Mouse (Mus musculus) heart, embryonic 16.5 days (tissue): Measurements from ENCODE around the gene Sox21. TPM values are rescaled to one million over a fixed set of nuclear protein-coding genes. Genes with fewer than 3 reads are reported as not detected.

Experiments
- ATAC-seq: fragments of 200-750 bp; cut with Nextera tagmentation; replicated peaks from 2 replicates; pipeline ENCODE4 v1.8.0; 2017; ENCODE audit warnings: moderate number of reproducible peaks; ENCODE audit not compliant: insufficient read depth, low FRiP score; ENCODE audit errors: extremely low read depth
- H3K27ac ChIP-seq: fragments of 300-500 bp; sonication (generic); 2 replicates; pipeline ENCODE4 v1.5.1; 2014; ENCODE audit warnings: mild to moderate bottlenecking, low read length, control low read depth, moderate library complexity
- H3K27me3 ChIP-seq: fragments of 300-500 bp; sonication (generic); 2 replicates; pipeline ENCODE4 v1.6.1; 2014; ENCODE audit warnings: low read length, mixed read lengths; ENCODE audit not compliant: control insufficient read depth, insufficient read depth
- H3K36me3 ChIP-seq: fragments of 300-500 bp; sonication (generic); 2 replicates; pipeline ENCODE4 v1.6.1; 2014; ENCODE audit not compliant: control insufficient read depth, insufficient read depth
- H3K4me1 ChIP-seq: fragments of 300-500 bp; sonication (generic); 2 replicates; pipeline ENCODE4 v1.6.1; 2014; ENCODE audit warnings: low read length, mixed read lengths; ENCODE audit not compliant: control insufficient read depth, insufficient read depth
- H3K4me2 ChIP-seq: fragments of 300-500 bp; sonication (generic); 2 replicates; pipeline ENCODE4 v1.6.1; 2014; ENCODE audit warnings: low read depth, mild to moderate bottlenecking, control low read depth, low read length
- H3K4me3 ChIP-seq: fragments of 300-500 bp; sonication (generic); 2 replicates; pipeline ENCODE4 v1.5.1; 2014; ENCODE audit warnings: mild to moderate bottlenecking, control low read depth, low read length
- H3K9ac ChIP-seq: fragments of 300-500 bp; sonication (generic); 2 replicates; pipeline ENCODE4 v1.6.1; 2014; ENCODE audit warnings: low read length, control low read depth
- H3K9me3 ChIP-seq: fragments of 300-500 bp; sonication (generic); replicated peaks from 2 replicates; pipeline ENCODE4 v1.6.1; 2016; ENCODE audit warnings: low read length; ENCODE audit not compliant: control insufficient read depth
- WGBS: fragments of 180-500 bp; shearing (Covaris S2); extraction: QIAGEN DNeasy Blood & Tissue Kit; methylation state at CpG from one replicate; pipeline ENCODE4 v1.1.7; 2014; 5-methylcytosine and 5-hydroxymethylcytosine counted together
- polyA plus RNA-seq: library from polyadenylated mRNA; unstranded; fragments of >200 nt; fragmentation: Nextera tagmentation; extraction: Ambion mirVana; gene quantifications from 2 replicates; pipeline ENCODE4 v1.2.1, GENCODE M21; 2015

Gene Sox21
- polyA plus RNA-seq, 1 experiment from 2014 or later = 0.05 TPM

DNA sequence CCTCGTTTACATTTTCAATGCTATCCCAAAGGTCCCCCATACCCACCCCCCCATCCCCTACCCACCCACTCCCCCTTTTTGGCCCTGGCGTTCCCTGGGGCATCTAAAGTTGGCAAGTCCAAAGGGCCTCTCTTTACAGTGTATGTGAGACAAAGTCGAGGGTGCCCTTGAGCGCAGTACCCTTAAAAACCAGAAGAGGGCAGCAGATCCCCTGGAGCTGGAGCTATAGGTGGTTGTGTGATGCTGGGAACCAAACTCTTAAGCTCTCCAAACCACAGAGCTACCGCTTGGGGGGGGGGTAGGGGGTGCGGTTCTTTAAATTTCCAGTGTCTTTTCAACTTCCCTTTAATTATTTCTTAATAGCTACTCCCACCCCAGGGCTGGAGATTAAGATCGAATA lies 33.8 kb downstream of the Sox21 start:
- H3K4me3 ChIP-seq = no peak overlapping the region
- H3K27ac ChIP-seq = no peak overlapping the region
- no peak overlapping the region for H3K9ac ChIP-seq
- H3K9me3 ChIP-seq = peaks cover 8% of the 10 kb centered on the region; the same call in 1 of the 2 replicates
- H3K4me2 ChIP-seq = no peak overlapping the region
- 73% methylated on average over 7 of the region's 7 CpGs for WGBS
- no peaks in the 10 kb centered on the region for H3K36me3 ChIP-seq
- no peaks in the 10 kb centered on the region for H3K27me3 ChIP-seq
- H3K4me1 ChIP-seq = no peaks in the 10 kb centered on the region
- no peak for ATAC-seq

DNA sequence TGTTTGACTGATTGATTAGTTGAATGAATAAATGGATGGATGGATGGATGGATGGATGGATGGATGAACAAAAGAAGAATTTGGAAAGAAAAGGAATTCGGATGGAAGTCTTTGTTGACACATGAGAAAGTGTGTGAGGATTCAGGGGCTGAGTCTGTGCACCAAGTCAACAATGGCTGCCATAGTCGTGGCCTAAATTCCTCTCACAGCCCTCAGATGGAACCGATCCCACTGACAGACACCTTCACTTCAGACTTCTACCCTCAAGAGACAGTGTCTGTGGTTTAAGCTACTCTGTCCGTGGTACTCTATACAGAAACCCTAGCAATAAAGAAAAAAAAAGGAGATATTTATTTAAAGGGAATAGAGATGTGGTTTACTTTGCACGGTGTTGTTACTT lies 34.8 kb downstream of the Sox21 start:
- no peak overlapping the region for H3K4me2 ChIP-seq
- no peak overlapping the region for H3K4me3 ChIP-seq
- no peaks in the 10 kb centered on the region for H3K4me1 ChIP-seq
- H3K27ac ChIP-seq = no peak overlapping the region
- H3K27me3 ChIP-seq = no peaks in the 10 kb centered on the region
- no peak for ATAC-seq
- H3K9me3 ChIP-seq = peaks cover 2% of the 10 kb centered on the region; the same call in 1 of the 2 replicates
- H3K9ac ChIP-seq = no peak overlapping the region
- 72% methylated on average over 5 of the region's 5 CpGs for WGBS
- H3K36me3 ChIP-seq = no peaks in the 10 kb centered on the region

DNA sequence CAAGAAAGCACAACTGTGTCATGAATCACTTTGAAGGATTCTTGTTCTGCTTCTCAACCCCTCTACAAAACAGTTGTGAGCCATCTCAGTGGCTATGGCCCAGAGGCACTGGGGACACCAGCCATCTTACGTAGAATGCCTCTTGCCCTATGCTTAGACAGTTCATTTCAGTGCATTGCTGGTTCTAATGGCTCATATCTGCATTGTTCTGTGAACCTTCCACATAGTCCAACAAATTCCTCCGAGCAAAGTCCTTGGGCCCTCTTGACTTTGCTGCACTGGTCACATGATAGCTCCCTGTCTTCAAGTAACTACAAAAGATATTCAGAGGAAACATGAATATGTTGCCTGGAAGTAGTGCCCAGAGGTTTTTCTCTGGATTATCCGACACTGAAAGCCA lies 36.1 kb downstream of the Sox21 start:
- Histone ChIP-seq H3K4me1 (no peaks in the 10 kb centered on the region), H3K4me3 (no peak overlapping the region), H3K27me3 (peaks cover 4% of the 10 kb centered on the region; the same call in 1 of the 2 replicates), H3K4me2 (no peak overlapping the region), H3K36me3 (no peaks in the 10 kb centered on the region), H3K9ac (no peak overlapping the region), H3K9me3 (0 out of 2 replicates have a peak, but pooled peaks cover 2% of the 10 kb centered on the region), H3K27ac (no peak overlapping the region)
- WGBS = 82% methylated on average over 3 of the region's 3 CpGs
- ATAC-seq = no peak

DNA sequence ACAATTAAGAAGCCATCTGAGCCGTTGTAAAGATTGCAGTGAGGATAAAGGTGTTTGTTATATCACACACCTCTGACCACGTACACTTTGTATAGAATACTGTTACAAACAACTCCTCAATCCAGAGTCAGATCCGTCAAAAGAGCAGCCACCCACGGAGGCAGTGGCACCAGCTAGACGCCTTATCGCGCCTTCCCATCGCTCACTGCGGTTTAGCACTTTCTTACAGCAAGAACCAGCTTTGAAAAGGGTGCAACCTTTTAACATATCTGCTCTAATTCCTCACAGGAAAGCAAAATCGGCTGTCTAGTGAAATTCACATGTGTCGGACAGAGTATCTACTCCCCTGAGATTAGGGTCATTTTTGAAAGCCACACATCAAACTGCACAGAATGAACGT lies 39.8 kb downstream of the Sox21 start:
- ATAC-seq = no peak
- Histone ChIP-seq H3K4me2 (no peak overlapping the region), H3K27me3 (peaks cover 22% of the 10 kb centered on the region), H3K4me1 (no peaks in the 10 kb centered on the region), H3K4me3 (no peak overlapping the region), H3K9ac (no peak overlapping the region), H3K36me3 (no peaks in the 10 kb centered on the region), H3K27ac (no peak overlapping the region), H3K9me3 (no peaks in the 10 kb centered on the region)
- 68% methylated on average over 12 of the region's 12 CpGs for WGBS

GRCm38 (mm10) chr14:118194219-118194914 lies 42.5 kb downstream of the Sox21 start:
- no peak overlapping the region for H3K4me3 ChIP-seq
- 53% methylated on average over 13 of the region's 13 CpGs for WGBS
- no peaks in the 10 kb centered on the region for H3K36me3 ChIP-seq
- no peak overlapping the region for H3K4me2 ChIP-seq
- no peak overlapping the region for H3K9ac ChIP-seq
- H3K9me3 ChIP-seq = no peaks in the 10 kb centered on the region
- no peak for ATAC-seq
- no peaks in the 10 kb centered on the region for H3K4me1 ChIP-seq
- peaks cover 22% of the 10 kb centered on the region for H3K27me3 ChIP-seq
- H3K27ac ChIP-seq = no peak overlapping the region

DNA sequence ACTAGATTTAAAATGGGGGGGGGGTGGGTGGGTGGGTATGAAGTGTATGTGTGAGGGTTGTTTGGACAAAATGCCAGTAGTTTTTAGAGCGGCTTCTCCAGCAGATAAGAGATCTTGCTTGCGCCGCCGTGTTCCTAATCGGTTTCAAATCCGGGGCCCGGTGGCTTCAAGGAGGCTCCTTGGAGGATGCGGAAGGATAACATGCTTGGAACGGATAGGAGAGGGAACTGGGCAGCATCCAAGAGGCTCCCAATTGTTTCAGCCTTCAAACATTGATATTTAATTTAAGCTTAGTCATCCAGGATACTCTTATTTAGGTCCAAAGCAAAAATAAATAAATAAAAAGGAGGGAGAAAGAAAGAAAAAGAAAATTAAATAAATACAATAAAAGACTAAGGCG lies 43.2 kb downstream of the Sox21 start:
- Histone ChIP-seq H3K4me1 (no peaks in the 10 kb centered on the region), H3K27me3 (peaks cover 22% of the 10 kb centered on the region), H3K36me3 (no peaks in the 10 kb centered on the region), H3K9ac (no peak overlapping the region), H3K4me3 (no peak overlapping the region), H3K9me3 (no peaks in the 10 kb centered on the region), H3K27ac (no peak overlapping the region), H3K4me2 (no peak overlapping the region)
- 55% methylated on average over 10 of the region's 10 CpGs for WGBS
- no peak for ATAC-seq

- H3K4me2 ChIP-seq = no peak overlapping the region
- no peaks in the 10 kb centered on the region for H3K9me3 ChIP-seq
- H3K36me3 ChIP-seq = no peaks in the 10 kb centered on the region
- ATAC-seq = no peak
- no peaks in the 10 kb centered on the region for H3K4me1 ChIP-seq
- peaks cover 22% of the 10 kb centered on the region for H3K27me3 ChIP-seq
- no peak overlapping the region for H3K4me3 ChIP-seq
- WGBS = 52% methylated on average over 10 of the region's 10 CpGs
- H3K27ac ChIP-seq = no peak overlapping the region
- no peak overlapping the region for H3K9ac ChIP-seq
Observed at GRCm38 (mm10) chr14:118193001-118193628, 43.7 kb downstream of the Sox21 start.

GRCm38 (mm10) chr14:118191442-118191841 lies 45.4 kb downstream of the Sox21 start:
- H3K27me3 ChIP-seq = peaks cover 18% of the 10 kb centered on the region
- ATAC-seq = no peak
- H3K9ac ChIP-seq = no peak overlapping the region
- H3K36me3 ChIP-seq = no peaks in the 10 kb centered on the region
- no peaks in the 10 kb centered on the region for H3K9me3 ChIP-seq
- no peak overlapping the region for H3K4me2 ChIP-seq
- no peaks in the 10 kb centered on the region for H3K4me1 ChIP-seq
- 75% methylated on average over 9 of the region's 9 CpGs for WGBS
- H3K27ac ChIP-seq = no peak overlapping the region
- H3K4me3 ChIP-seq = no peak overlapping the region
